Mouse (Mus musculus): Measurements from ENCODE around the gene Edar.
A peak's percentile ranks its signal among the peaks of the same experiment; 100 is the strongest.
"Not testable (repeated sequence)": the region's sequence is repeated elsewhere in the genome, so short reads cannot be mapped to it uniquely, and the experiment has no call there.

The Edar gene

DNA sequence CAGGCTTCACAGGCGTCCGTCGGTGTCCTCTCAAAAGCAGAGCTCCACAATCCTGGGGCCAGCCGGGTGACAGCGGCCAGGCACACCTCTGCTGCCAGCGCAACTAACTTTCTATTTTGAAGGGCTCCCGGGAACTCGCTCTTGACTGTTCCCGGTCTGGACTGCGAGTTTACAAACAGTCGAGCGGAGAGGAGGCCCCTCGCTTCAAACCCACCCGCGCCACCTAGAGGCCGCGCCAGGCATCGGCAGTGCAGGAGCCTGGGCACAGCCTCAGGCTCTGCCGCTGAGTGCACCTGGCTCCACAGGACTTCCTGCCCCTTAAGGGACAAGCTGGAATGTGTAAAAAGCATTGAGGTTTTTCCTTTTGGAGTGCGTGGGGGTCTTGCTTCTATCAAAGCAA is at the start of gene Edar:
Edar (minus strand) TSS at position 122 of the 400 bp plus-strand sequence.
- peak; percentile 79 for DNase-seq (ENCODE audit: low read depth, low spot score)

DNA sequence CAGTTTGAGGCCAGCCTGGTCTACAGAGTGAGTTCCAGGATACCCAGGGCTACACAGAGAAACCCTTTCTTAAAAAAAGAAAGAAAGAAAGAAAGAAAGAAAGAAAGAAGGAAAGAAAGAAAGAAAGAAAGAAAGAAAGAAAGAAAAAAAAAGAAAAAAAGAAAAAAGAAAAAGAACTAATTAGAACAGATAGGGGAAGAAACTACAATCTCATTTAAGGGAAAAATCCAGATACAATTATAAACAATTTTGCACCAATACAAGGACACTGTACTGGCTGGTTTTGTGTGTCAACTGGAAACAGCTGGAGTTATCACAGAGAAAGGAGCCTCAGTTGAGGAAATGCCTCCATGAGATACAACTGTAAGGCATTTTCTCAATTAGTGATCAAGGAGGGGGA is 42.7 kb upstream of the Edar start, which contains the start of gene Gm17542:
Gm17542 (minus strand) TSS at position 101 of the 400 bp plus-strand sequence.
- DNase-seq (ENCODE audit: low read depth, low spot score) = not testable (repeated sequence)

DNA sequence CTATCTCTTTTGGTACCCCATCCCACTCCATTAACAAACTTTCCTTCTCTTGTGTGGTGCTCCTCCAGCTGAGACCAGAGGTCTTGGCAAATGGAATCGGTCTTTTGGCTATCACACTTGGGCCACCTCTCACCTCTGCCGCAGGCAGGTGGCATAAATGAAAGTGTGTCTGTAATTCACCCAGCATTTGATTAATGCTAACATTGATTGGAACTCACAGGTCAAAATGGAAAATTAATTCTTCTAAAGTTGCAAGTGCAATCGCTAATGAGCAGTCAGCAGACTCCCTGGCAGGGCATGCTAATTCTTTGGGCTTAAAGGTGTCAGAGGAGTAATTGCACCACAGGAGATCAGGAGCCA is 39.3 kb upstream of the Edar start:
- DNase-seq (ENCODE audit: low read depth, low spot score) = no peak

DNA sequence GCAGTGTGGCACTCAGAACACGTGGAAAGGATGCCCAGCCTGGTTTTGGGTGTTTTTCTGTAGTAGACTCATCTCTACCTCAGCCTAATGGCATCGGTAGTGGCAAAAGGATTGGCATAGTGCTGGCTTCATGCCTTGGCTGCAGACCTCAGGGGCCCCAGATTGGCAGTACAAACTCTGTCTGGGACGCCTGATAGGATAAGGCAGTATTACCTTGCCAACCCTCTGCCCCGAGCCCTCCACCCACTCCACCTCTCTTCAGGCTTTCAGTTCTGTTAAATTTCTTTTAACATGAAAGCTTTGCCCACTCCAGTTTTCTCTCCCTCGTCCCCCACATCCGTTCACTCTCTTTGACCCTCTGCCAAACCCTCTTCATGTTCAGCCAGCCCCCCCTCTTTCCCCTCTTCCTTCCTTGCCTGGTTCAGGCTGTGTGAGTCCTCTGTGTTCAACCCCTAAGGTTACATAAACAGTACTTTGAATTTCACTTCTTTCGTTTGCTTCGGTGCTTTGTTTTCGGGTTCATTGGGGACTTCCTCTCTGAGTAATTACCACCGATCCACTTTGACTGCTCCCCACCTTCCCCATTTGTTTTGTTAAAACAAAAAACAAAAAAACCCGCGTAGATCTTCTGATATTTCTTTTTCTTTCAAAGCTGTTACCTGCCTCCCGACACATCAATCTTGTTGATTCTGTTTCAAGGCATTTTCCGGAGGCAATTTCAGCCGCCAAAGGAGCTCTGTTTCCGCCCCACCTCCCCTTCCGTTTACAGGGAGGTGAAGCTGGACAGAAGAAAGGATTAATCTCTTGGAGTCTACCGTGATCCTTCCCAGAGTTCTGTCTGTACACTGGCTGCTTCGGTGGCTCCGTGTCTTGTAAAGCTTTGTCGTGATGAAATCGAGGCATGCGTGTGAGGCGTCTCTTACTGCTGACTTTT is 38.7 kb upstream of the Edar start:
- DNase-seq (ENCODE audit: low read depth, low spot score) = peak; percentile 39

DNA sequence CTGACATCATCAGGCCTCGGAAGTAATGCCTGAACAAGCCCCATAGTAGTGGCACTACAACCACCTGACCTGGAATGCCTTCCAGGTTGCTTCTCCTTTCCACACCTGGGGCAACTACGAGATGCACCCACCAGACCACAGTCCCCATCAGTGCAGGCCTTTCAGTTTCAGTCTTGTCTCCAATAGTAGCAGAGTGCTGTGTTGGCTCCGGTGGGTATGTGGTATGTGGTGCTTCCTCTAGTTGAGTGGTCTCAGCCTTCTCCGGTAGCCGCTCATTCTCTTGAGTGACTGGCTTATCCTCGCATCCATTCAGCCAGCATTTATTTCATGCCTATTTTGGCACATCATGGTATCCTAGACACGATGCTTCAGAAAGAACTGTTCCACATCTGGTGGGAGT is 37.8 kb upstream of the Edar start:
- no peak for DNase-seq (ENCODE audit: low read depth, low spot score)

DNA sequence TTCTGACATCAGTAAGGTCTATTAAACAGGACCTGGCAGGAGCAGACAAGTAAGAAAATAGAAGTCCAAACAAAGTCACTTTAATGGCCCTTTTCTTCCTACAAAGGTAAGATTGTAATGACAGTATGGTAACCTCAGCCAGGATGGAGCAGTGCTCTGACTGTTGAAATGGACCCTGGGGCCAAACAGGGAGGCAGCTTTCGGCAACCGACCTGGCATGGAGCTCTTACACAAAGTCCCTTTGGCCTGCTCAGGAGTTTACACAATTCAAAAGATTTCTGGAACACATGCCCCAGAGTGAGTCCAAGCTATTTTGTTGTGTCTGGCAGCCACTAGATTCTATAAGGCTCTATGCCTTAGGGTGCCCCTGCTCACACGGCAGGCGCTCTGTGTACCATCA is 33.6 kb upstream of the Edar start:
- DNase-seq (ENCODE audit: low read depth, low spot score) = no peak

DNA sequence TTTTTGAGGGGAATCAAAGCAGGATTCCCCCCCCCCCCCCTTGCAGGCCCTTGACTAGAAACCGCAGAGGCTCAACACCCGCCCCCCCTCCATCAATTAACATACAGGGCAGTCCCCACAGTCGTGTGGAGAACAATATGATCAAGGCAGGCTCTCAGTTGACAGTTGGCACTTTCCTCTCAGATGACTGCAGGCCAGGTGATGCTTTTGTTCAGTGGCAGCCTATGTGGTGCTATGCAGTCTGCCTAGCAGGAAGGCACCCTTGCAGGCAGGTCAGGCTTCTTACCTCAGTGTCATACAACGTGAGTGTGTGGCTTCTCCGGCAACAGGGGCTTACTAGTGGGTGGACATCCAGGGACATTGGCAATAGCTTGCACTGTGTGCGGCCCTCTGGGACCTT is 25.1 kb upstream of the Edar start:
- DNase-seq (ENCODE audit: low read depth, low spot score) = no peak

DNA sequence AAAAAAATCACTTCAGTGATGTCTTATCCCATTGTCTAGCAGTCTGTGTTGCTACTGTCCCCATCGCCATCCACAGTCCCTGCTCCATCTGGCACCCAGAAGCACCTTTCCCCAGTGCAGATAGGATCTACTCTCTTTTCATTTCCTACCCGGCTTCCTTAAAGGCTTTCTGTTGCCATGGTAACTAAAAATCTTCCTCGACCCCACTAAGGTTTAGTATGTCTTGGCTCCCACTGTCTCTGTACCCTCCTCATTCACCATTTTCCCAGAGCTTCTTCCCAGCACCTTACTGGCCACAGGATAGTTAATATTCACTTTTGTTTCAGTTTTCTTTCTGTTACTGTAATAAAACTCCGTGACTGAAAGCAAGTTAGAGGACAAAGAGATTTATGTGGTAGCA is 24.7 kb upstream of the Edar start:
- DNase-seq (ENCODE audit: low read depth, low spot score) = peak; percentile 19

DNA sequence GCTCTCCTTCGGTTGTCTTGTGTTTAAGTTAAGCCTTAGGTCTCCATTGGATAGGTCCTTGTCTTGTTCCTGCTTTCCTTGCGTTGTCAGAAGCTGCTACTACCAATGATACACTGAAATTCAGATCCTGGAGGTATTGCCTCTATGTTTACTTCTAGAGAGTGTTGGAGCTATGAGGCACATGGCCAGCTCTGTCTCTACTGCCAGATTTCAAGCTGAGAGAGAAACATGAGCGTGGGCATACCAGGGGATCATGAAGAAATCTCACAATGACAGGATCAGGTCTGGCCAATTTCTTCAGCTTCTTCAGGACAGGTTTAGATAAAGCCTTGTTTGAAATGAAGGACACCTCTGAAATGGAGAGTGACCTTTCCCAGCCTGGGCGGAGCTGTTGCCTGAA is 23.5 kb upstream of the Edar start:
- no peak for DNase-seq (ENCODE audit: low read depth, low spot score)

DNA sequence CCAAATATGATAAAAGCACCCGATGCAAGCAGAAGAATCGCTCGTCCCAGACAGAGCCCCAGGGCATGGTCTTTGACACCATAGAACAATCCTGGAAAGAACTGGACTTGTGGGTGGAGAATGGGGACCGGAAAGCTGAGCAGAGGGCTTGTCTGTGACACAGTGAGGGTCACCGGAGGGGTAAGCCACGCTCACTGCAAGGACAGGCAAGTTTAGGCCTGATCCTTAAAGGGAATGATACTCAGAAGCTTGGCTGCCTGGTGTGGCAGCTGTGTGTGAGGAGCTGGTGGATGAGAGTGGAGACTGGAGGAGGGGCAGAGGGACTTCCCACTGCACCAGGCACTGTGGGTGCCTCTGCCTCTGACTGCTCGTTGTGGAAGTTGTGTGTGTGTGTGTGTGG is 15.6 kb upstream of the Edar start:
- no peak for DNase-seq (ENCODE audit: low read depth, low spot score)

DNA sequence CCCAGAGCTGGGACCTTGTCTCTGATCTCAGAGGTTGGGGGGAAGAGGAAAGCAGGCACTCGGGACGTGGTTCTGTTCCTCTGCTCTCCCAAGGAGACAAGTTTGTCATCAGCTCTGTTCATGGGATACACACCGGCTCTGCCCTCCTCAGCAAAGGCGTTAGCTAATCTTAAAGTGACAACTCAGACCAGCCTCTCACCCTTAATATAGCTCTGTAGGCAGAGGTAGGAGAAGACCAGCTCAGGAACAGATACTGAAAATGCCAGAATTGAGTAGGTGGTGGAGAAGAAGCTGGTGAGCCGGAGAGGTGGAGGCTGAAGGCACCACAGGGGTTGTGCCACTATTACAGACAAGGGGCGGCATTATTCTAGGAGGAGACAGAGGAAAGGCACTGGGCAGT is 3.8 kb upstream of the Edar start:
- no peak for DNase-seq (ENCODE audit: low read depth, low spot score)

DNA sequence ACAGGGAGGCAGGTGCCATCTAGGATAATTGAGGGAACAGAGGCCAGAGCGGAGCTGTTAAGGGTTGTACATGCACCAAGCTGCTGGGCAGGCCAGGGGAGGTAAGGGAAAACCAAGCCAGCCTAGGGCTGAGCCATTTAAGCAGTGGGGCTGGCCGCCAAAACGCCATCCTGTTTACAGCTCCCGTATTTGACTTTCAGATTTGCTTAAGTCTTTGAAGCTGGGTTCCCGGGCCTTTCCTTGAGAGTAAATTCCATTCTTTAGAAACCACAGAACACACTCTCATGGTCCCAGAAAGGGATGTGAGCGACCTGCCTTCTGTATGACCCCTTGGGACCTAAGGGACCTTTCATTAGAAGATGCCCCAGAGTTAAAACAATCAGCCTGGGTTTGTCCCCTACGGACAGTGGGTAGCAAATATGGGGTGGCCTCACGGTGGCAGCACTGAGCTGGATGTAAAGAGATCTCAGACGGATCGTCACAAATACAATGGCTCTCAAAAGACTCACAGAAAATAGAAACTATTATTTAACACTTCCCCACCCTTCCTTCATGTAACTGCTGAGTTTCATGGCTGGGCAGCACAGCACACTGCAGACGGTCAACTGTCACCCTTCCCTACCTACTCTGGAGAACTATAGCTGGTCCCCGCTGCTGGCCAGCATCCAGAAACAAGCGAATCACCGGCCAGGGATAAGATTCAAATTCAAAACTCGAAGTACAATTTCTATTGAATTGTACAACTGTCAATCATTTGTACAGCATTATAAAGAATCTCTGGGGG is 2.0 kb downstream of the Edar start:
- peak; percentile 74 for DNase-seq (ENCODE audit: low read depth, low spot score)

DNA sequence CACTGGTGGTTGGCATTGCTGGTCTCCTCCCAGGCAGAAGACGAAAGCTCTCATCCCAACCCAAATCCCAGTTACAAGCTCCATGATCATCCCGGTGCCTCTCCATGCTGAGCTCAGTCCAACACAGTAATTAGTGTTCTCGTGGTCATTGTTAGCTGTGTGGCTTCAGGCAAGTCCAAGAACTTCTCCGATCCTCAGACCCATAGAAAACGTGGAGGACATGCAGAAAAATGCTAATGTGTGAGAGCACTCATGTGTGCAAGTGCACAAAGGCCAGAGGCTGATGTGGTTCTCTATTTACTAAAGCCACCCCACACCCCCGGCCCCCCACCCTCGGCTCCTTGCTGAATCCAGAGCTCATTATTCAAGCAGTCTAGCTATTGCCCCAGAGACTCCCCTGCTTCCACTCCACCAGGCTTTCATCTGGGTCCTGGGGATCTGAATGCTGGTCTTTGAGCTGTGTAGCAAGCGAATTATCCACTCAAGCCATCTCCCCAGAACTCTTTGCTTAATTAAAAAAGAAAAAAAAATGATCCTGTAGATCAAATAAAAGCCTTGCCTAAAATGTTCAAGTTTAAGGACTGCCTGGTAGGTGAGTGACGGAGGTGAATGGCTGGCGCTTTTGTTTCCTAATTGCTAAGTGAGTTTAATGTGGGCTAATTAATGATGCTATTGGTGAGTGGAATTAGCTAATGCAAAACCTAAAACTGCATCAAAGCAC is 2.7 kb downstream of the Edar start:
- DNase-seq (ENCODE audit: low read depth, low spot score) = no peak

DNA sequence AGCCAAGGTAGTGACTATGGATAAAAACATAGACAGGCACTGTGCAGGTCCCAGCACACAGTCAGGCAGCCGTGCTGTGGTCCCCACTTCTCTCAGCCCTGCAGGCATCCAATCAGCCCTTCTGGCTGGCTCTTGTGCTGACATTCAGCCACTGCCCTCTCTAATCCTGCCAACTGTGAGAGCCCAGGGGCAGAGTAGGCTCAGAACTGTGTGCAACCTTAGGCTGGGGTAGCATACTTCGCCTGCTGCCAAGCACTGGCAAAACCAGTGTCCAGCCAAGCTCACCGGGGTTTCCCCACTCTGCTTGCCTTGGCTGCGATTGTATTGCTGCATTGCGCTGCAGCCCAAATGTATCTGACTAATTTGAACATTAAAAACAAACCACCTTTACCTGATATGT is 11.6 kb downstream of the Edar start:
- DNase-seq (ENCODE audit: low read depth, low spot score) = no peak

DNA sequence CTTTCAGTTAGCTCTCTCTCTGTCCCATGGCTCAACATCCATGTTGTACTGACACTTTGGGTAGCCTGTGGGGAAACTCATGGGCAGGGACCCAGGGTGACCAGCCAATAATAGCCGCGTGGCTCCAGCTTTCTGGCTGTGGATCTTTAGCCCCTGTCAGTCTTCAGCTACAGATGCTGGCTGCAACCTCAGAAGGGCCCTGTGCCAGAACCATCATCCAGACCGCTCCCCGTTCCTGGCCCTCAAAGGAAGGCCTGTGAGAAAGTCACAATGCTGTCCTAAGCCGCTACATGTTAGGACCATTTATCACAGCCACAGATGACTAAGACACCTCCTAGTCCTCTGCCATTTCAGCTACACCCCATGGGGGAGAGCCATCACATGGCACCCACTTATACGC is 12.0 kb downstream of the Edar start:
- no peak for DNase-seq (ENCODE audit: low read depth, low spot score)

DNA sequence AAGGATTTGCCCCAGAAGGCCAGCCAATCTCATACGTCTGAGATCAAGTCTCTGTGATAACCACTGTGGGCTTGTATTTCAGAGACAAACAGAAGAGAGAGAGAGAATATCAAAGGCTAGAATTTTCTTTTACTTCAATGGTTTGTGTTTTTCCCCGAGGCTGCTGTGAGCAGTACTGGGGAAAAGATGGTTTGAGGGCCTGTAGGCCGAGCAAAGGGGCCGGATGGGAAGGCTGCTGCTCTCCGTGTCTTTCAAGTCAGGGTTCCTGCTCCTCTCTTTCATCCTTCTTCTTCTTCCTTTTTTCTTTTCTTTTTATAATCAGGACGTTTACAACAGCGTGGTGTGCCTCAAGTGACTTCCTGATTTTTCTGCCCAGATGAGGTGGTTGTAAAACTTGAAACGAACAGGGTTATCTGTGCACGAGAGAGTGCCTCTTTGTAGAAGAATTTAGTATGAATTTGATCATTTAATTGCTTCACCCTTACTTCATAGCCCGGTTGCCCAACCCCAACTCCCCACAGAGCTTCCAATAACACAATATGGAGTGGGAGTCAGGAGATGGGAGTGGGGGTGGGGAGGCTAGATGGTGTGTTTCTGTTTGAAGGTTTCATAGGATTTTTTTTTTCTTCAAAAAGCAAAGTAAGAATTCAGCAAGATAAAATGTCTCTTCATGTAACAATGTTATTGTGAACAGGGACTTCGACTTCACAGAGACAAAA is 16.0 kb downstream of the Edar start:
- no peak for DNase-seq (ENCODE audit: low read depth, low spot score)

DNA sequence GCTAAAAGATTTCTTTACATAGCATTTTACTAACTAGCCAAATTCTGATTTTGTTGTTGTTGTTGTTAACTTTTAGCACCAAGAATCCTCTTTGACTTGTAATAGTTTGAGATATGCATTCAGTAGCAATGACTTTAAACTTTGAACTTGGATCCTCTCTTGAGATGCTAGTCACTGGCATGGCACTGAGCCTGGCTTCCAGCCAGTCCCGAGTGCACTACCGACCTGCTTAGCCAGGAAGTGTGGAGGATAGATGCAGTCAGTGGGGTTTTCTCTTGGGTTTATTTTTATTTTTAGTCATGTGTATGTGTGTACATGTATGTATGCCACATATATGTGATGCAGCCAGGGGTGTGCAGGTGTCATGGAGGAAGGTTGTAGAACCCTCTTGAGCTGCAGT is 17.7 kb downstream of the Edar start:
- DNase-seq (ENCODE audit: low read depth, low spot score) = no peak

DNA sequence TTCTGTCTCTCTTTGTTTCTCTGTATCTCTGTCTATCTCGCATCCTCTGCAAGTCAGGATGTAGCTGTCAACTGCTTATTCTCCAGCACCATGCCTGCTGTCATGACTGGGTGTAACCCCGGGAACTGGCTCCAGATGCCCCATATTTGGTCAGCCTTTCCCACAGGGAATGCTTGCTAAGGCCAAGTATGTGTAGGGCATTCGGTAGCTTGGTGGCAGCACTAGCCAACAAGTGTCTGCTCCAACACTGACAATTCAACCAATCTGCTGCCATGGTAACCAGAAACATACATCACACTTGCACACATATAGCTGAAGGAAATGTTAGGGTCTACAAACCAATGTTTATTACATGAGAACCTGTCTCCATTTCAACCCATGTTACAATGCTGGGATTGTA is 21.8 kb downstream of the Edar start:
- DNase-seq (ENCODE audit: low read depth, low spot score) = no peak

DNA sequence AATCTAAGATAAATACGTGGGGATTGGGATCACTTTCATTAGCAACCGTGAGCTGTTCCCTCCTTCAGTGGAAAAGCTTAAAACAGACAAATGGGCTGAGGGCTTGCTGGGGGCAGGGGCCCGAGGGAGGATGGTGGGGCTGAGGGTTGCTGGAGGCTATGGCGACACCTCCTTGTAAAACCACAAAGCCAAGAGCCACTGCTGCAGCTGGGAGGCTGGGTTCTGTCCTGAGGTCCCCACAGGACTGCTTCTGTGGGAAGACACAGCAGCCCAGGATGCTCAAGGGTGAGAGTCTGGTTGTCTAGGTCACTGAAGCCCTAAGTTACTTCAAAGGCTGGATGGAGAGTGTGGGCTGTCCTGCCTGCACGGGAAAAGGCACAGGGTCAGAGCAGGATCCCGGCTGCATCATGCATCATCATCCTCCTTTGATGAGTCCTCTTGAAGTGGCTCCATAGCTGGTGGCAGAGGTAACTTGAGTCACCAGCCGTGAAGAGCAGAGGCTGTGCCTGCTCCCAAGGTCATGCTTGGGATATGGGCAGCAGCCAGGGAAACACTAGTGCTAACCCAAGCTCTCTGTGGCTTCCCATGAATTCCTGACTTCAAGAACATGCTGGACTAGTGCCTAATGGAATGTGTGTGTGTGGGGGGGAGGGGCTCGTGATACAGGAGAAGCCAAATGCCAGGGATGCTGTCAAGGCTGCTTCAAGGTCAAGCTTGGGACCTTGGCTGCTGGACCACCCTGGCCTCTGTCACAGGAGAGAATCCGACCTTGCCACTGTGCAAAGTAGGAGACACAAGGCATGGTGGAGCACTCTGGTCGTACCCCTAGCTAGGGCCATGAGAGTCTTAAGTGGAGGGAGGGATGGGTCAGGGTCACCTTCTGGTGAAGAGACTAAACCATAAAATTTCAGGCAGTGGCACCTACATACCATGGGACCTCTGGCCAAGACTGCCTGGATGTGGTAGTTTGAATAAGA is 22.7 kb downstream of the Edar start:
- DNase-seq (ENCODE audit: low read depth, low spot score) = peak; percentile 22

DNA sequence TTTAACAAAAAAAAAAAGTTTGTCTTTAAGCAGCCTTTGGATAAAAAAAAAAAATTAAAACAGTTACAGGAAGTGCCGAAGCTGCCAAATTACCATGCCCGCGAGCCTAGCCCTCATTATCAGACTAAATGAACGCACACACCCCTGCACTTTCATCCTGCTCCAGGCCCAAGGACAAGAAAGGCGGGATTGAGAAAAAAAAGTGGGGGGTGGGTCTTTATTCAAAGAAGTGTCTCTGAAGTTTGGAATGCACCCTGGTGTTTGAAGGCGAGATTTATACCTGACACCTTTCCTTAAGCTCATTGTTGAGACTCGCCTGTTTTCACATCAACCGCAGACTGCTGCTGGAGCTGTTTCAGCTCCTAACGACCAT is 23.4 kb downstream of the Edar start:
- peak; percentile 45 for DNase-seq (ENCODE audit: low read depth, low spot score)

Measured in R1 (cell line).